Mouse (Mus musculus) heart, embryonic 15.5 days (tissue): ENCODE data around the gene Actr2. TPM values are rescaled to one million over a fixed set of nuclear protein-coding genes. Genes with fewer than 3 reads are reported as not detected.
A peak's percentile ranks its signal among the peaks of the same experiment; 100 is the strongest.
"Not testable (repeated sequence)": the region's sequence is repeated elsewhere in the genome, so short reads cannot be mapped to it uniquely, and the experiment has no call there.

Experiments
- ATAC-seq: fragments of 200-750 bp; cut with Nextera tagmentation; replicated peaks from 2 replicates; pipeline ENCODE4 v1.8.0; 2017; ENCODE audit warnings: low read depth, moderate TSS enrichment; ENCODE audit not compliant: insufficient number of reproducible peaks, insufficient read depth, low FRiP score
- H3K27ac ChIP-seq: fragments of 300-500 bp; sonication (generic); 2 replicates; pipeline ENCODE4 v1.5.1; 2015; ENCODE audit warnings: mild to moderate bottlenecking, inconsistent platforms
- H3K27me3 ChIP-seq: fragments of 300-500 bp; sonication (generic); 2 replicates; pipeline ENCODE4 v1.6.1; 2015; ENCODE audit warnings: inconsistent platforms
- H3K36me3 ChIP-seq: fragments of 300-500 bp; sonication (generic); 2 replicates; pipeline ENCODE4 v1.6.1; 2015; ENCODE audit warnings: mild to moderate bottlenecking, inconsistent platforms
- H3K4me1 ChIP-seq: fragments of 300-500 bp; sonication (generic); replicated peaks from 2 replicates; pipeline ENCODE4 v1.6.1; 2015; ENCODE audit warnings: inconsistent platforms
- H3K4me2 ChIP-seq: fragments of 300-500 bp; sonication (generic); 2 replicates; pipeline ENCODE4 v1.6.1; 2015; ENCODE audit warnings: inconsistent platforms, mild to moderate bottlenecking, moderate library complexity
- H3K4me3 ChIP-seq: fragments of 300-500 bp; sonication (generic); 2 replicates; pipeline ENCODE4 v1.5.1; 2015; ENCODE audit warnings: mild to moderate bottlenecking, inconsistent platforms
- H3K9ac ChIP-seq: fragments of 300-500 bp; sonication (generic); 2 replicates; pipeline ENCODE4 v1.6.1; 2015; ENCODE audit warnings: mild to moderate bottlenecking, inconsistent platforms
- H3K9me3 ChIP-seq: fragments of 300-500 bp; sonication (generic); replicated peaks from 2 replicates; pipeline ENCODE4 v1.6.1; 2016; ENCODE audit warnings: inconsistent platforms
- WGBS: fragments of 180-500 bp; shearing (Covaris S2); methylation state at CpG from one replicate; pipeline ENCODE4 v1.1.7; 2015; ENCODE audit warnings: mixed read lengths; 5-methylcytosine and 5-hydroxymethylcytosine counted together
- polyA plus RNA-seq: library from polyadenylated mRNA; unstranded; fragments of >200 nt; fragmentation: Nextera tagmentation; extraction: Ambion mirVana; gene quantifications from 2 replicates; pipeline ENCODE4 v1.2.1, GENCODE M21; 2015

Gene Actr2
- polyA plus RNA-seq, 1 experiment from 2014 or later, result 79.9 TPM

DNA sequence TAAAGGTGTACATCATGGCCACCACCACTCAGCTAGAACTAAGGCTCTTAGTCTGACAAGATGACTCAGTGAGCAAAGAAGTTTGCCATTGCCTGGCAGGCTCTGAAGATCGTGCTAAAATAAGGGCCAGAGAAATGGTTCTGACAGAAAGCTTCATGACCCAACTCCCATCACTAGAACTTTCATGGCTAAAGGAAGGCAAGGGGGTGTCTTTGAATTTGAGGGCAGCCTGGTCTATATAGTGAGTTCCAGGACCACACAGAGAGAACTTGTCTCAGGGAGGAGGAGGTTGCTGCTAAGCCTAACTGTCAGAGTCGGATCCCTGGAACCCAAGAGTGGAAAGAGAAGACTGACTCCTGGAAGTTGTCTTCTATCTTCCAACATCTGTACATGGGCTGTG is 27.0 kb upstream of the Actr2 start:
- Histone ChIP-seq H3K4me1 (no peaks in the 10 kb centered on the region), H3K4me2 (no peak overlapping the region), H3K27me3 (no peaks in the 10 kb centered on the region), H3K9ac (no peak overlapping the region), H3K4me3 (no peak overlapping the region), H3K9me3 (no peaks in the 10 kb centered on the region), H3K27ac (no peak overlapping the region), H3K36me3 (no peaks in the 10 kb centered on the region)
- no peak for ATAC-seq
- WGBS, result 90% methylated on average over 2 of the region's 2 CpGs

DNA sequence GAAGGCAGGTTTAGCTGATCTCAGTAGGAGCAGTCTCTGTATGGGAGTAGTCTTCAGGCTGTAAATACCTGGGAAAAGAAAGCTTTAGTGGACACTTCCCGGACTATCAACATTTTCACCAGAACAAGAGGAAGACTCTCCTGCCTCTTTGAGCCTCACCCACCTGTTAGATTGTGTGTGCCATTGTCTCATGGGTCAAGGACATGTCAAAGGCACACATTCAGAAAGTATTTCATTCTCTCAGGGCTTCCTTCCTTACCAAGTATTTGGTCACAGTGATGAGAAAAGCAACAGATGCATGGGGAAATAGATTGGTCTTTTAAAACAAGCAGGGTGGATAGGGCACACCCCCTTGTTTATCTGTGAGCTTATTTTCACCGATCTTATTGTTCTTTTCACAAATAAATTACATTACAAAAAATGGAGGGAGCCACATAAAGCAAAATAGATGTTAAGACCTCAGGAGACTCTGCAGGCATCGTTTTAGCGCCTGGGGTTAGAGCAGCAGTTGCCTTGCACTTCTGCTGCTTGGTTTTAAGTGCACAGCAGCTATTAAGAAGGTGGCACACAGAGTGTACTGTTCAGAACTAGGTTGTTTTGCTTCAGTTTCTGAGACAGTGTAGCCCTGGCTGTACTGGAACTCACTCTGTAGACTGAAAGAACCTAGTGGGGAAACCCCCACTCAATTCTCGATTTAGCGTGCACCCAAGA is 25.9 kb upstream of the Actr2 start:
- no peaks in the 10 kb centered on the region for H3K4me1 ChIP-seq
- no peak for ATAC-seq

DNA sequence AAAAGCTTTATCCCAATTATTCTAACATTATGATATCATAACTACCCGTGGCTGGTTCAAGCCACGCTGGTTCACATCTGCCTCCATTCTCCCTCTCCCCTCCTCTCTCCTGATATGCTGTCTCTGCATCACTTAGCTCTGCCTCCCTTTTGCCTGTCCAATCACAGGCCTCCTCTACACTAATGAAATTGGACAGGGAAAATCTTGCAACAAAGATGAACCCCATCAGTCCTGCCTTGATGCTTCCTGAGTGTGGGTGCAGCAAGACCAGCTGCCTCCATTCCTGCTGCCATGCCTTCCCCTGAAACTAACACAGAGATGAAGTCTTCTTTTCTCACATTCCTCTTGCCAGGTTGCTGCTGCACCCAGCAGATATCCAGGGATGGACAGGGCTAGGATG is 25.2 kb upstream of the Actr2 start:
- H3K4me1 ChIP-seq, result 0 out of 2 replicates have a peak, but pooled peaks cover 2% of the 10 kb centered on the region

More for the DNA sequence above, 25.9 kb upstream of the Actr2 start:
- H3K4me2 ChIP-seq, result no peak overlapping the region
- no peaks in the 10 kb centered on the region for H3K9me3 ChIP-seq
- H3K4me3 ChIP-seq, result no peak overlapping the region
- no peaks in the 10 kb centered on the region for H3K27me3 ChIP-seq
- no peak overlapping the region for H3K27ac ChIP-seq
- no peak overlapping the region for H3K9ac ChIP-seq
- WGBS, result 90% methylated on average over 6 of the region's 6 CpGs
- H3K36me3 ChIP-seq, result no peaks in the 10 kb centered on the region

DNA sequence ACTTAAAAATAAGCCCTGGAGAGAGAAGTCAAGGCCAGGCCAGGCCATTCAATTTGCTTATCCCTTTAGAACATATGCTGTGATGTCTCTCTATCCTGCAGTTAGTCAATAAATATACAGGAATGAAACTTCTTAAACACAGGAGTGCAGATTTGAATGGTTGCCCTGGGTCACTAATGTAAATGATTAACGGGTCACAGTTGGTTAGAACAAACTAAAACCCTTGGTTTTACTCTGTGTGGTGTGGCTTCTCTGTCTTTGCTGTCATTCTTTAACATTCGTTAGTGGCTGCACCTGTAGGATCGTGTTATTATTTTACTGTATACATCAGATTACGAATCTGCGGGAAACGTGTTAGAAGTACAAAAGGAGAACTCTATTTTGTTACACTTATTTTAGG is 23.6 kb upstream of the Actr2 start:
- ATAC-seq, result no peak
- no peaks in the 10 kb centered on the region for H3K9me3 ChIP-seq

More for the DNA sequence above, 25.2 kb upstream of the Actr2 start:
- no peaks in the 10 kb centered on the region for H3K36me3 ChIP-seq
- H3K4me3 ChIP-seq, result no peak overlapping the region
- 72% methylated on average over 2 of the region's 2 CpGs for WGBS
- H3K9ac ChIP-seq, result no peak overlapping the region
- no peak overlapping the region for H3K4me2 ChIP-seq
- no peaks in the 10 kb centered on the region for H3K27me3 ChIP-seq
- H3K27ac ChIP-seq, result no peak overlapping the region
- no peaks in the 10 kb centered on the region for H3K9me3 ChIP-seq
- ATAC-seq, result no peak

DNA sequence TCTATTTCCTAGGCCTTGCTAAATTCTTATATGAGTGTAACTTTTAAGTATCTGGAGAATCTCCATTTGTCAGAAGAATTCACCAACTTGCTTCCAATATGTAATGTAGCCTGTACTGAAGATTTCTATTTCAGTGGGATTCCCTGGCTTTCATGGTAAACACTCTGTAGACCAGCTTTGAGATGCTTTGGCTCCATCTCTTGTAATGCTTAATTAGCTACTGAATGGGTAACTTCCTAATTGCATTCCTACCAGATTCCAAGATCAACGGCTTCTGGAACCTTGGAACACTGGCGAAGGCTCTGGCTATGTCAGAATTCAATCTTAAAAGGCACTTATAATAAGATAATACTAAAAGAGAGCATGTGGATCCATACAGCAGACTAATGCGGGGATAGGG is 22.2 kb upstream of the Actr2 start:
- H3K4me1 ChIP-seq, H3K4me2 ChIP-seq, H3K27ac ChIP-seq, H3K9me3 ChIP-seq, H3K36me3 ChIP-seq, ATAC-seq, H3K4me3 ChIP-seq, H3K9ac ChIP-seq, H3K27me3 ChIP-seq: not testable (repeated sequence)
- WGBS, result 67% methylated on average over 3 of the region's 3 CpGs

More for the DNA sequence above, 23.6 kb upstream of the Actr2 start:
- H3K36me3 ChIP-seq, result no peaks in the 10 kb centered on the region
- no peak overlapping the region for H3K9ac ChIP-seq
- H3K4me3 ChIP-seq, result no peak overlapping the region
- no peak overlapping the region for H3K4me2 ChIP-seq
- H3K27ac ChIP-seq, result no peak overlapping the region
- H3K27me3 ChIP-seq, result no peaks in the 10 kb centered on the region
- 83% methylated on average over 6 of the region's 6 CpGs for WGBS
- 0 out of 2 replicates have a peak, but pooled peaks cover 2% of the 10 kb centered on the region for H3K4me1 ChIP-seq

DNA sequence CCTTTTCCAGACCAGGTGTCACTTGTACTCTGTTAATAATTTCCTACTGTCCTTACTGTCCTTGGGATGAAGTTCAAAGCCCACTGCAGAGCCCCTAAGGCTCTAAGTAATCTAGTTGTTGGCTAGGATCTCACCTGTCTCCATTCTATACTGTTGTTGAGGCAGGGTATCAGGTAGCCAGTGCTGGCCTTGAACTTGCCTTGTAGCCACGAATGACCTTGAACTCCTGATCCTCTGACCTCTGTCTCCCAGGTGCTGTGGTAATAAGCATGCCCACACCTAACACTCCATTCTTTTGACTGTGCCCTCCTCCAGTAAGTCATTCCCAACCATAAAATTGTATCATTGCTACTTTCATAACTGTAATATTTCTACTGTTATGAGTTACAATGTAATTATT is 21.0 kb upstream of the Actr2 start:
- H3K4me2 ChIP-seq, result no peak overlapping the region
- no peaks in the 10 kb centered on the region for H3K36me3 ChIP-seq
- no peak overlapping the region for H3K27ac ChIP-seq
- H3K9me3 ChIP-seq, result no peaks in the 10 kb centered on the region
- no peaks in the 10 kb centered on the region for H3K27me3 ChIP-seq
- ATAC-seq, result no peak
- H3K4me1 ChIP-seq, result 0 out of 2 replicates have a peak, but pooled peaks cover 2% of the 10 kb centered on the region
- H3K4me3 ChIP-seq, result no peak overlapping the region
- H3K9ac ChIP-seq, result no peak overlapping the region
- WGBS, result 71% methylated on average over 1 of the region's 1 CpGs

DNA sequence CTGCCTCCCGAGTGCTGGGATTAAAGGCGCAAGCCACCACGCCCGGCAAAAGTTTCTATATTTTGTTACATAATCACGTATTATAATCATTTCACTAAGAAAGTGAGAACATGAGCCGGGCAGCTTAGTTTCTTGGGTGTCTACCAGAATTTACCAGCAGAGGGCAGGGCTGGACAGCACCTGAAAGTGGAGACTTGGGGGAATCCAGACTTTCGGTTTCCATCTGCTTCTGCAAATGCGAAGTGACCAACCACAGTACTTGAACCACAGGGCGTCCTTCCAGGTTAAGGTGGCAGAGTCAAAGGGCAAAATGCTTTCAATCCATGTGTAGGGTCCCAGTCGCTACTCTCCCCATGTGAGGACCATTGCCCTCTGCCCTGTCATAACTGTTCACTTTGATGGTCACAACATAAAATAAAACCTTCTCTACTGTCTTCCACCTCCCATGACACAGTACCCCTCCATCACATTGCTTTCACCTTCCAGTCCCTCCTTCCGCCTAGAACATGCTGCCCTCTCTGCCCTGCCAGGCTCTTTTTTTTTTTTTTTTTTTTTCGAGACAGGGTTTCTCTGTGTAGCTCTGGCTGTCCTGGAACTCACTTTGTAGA is 20.3 kb upstream of the Actr2 start:
- ATAC-seq, result no peak
- Histone ChIP-seq H3K4me1 (0 out of 2 replicates have a peak, but pooled peaks cover 2% of the 10 kb centered on the region), H3K36me3 (no peaks in the 10 kb centered on the region), H3K9ac (no peak overlapping the region), H3K27ac (no peak overlapping the region), H3K4me3 (peak overlapping the region; percentile 35), H3K27me3 (no peaks in the 10 kb centered on the region), H3K9me3 (no peaks in the 10 kb centered on the region), H3K4me2 (peak overlapping the region; percentile 59)
- WGBS, result 27% methylated on average over 12 of the region's 12 CpGs

DNA sequence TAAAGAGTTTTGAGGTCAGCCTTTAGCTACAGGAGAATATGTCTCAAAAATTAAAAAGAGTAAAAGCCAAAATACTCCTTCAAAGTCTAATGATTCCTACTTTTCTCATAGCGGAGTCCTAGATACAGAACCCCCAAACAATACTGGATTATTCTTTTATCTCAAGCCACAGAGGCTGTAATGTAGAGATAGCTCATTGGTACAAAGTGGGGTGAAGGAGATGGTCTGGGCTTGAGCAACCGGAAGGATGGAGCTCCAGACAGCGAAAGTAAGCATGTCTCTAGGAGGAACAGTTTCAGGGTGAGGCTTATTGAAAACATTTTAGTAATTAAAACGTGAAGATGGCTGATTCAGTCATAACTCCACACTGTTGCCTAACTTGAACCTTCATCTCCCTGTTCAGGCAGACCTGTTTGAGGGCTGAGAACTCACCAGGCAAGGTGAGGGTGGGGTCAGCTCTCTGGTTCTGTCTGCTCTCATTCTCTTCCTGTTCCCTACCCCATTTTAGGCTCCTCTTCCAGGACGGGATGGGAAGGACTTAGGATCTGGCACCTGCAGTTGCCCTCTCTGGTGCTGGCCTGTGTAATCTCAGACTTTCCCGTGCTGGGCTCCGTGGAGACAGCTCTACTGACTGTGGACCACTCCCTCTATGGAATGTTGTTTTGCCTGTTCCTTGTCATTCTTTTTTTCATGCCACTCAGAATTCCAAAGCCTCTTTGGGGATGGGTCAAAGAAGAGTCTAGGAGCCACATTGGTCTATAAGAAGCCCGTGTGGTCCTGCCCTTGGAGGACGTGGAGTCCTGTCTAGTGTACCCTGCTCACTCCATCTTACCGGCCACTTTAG is 14.2 kb upstream of the Actr2 start:
- H3K27ac ChIP-seq, result no peak overlapping the region
- no peak overlapping the region for H3K4me3 ChIP-seq
- H3K9ac ChIP-seq, result no peak overlapping the region
- ATAC-seq, result no peak
- H3K4me2 ChIP-seq, result no peak overlapping the region
- no peaks in the 10 kb centered on the region for H3K36me3 ChIP-seq
- H3K27me3 ChIP-seq, result no peaks in the 10 kb centered on the region
- WGBS, result 57% methylated on average over 10 of the region's 10 CpGs
- H3K4me1 ChIP-seq, result no peaks in the 10 kb centered on the region
- H3K9me3 ChIP-seq, result no peaks in the 10 kb centered on the region

DNA sequence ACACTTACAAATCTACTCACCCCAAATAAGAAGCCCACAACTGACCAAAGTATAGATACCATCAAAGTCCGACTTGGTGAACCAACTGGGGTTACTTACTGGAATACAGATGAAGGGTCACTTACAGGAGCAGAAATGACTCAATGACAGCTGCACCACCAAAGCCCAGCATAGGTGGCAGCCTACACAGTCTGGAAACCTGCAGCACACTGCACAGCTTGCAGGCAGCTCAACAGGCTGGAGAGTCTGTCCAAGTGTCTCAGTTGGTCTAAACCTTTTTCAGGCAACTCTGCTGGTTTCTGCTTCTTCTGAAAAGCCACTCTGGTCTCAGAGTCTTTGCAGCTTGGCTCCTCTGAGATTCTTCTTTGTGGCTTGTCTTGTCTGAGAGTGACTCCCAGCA is 12.7 kb upstream of the Actr2 start:
- Histone ChIP-seq H3K36me3 (no peaks in the 10 kb centered on the region), H3K9ac (no peak overlapping the region), H3K4me2 (no peak overlapping the region), H3K27me3 (no peaks in the 10 kb centered on the region), H3K9me3 (no peaks in the 10 kb centered on the region), H3K4me1 (no peaks in the 10 kb centered on the region), H3K27ac (no peak overlapping the region), H3K4me3 (no peak overlapping the region)
- 58% methylated on average over 1 of the region's 1 CpGs for WGBS
- ATAC-seq, result no peak

DNA sequence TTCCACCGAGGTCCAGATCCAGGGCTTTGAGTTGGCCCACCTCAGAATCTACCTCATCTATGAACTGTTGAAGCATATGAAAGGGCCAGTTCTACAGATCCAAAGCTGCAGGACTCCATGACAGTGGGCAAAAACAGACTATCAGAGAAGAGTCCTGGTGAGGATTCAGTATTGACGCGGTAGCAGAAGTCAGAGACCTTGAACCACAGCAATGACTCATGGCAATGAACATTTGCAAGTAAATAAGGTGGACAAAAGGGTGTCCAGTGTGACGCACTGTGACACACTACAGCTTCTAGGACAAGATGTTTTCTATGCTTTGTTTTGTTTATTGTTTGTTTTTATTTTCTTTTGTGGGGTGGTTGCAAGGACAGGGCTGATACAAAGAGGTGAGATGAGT is 4.0 kb upstream of the Actr2 start:
- H3K27me3 ChIP-seq, result no peaks in the 10 kb centered on the region

DNA sequence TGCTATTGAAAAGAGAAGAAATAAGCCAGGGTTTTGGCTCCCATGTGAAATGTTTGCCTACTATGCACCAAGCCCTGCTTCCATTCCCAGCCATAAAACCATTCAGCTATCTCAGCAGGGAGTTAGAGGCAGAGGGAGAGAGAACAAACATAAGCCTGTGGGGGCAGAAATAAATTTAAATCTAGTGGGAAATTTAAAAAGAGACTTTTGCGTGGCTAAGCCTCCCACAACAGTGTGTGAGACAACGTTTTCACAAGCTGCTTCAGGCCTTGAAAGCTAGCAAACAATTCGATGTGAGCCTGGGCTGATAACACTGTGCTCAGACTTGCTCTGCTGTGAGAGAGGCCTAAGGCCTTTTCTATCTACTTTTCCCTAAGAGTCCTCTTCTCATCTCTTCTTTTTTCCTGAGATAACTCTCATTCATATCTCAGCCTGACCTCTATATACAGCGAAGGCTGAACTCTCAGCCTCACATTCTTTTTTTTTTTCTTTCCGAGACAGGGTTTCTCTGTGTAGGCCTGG is 3.4 kb upstream of the Actr2 start:
- Histone ChIP-seq H3K4me2 (no peak overlapping the region), H3K4me3 (no peak overlapping the region), H3K9me3 (no peaks in the 10 kb centered on the region), H3K27me3 (no peaks in the 10 kb centered on the region), H3K4me1 (peaks cover 11% of the 10 kb centered on the region), H3K36me3 (no peaks in the 10 kb centered on the region), H3K9ac (no peak overlapping the region), H3K27ac (no peak overlapping the region)
- 62% methylated on average over 5 of the region's 5 CpGs for WGBS
- ATAC-seq, result no peak

More for the DNA sequence above, 4.0 kb upstream of the Actr2 start:
- no peak overlapping the region for H3K4me3 ChIP-seq
- H3K9ac ChIP-seq, result no peak overlapping the region
- ATAC-seq, result no peak
- 90% methylated on average over 4 of the region's 4 CpGs for WGBS
- H3K4me2 ChIP-seq, result no peak overlapping the region
- H3K4me1 ChIP-seq, result peaks cover 7% of the 10 kb centered on the region
- H3K27ac ChIP-seq, result no peak overlapping the region
- no peaks in the 10 kb centered on the region for H3K9me3 ChIP-seq
- no peaks in the 10 kb centered on the region for H3K36me3 ChIP-seq
